Mouse (Mus musculus) small intestine, adult 10 weeks (tissue): ENCODE measurements around the gene Gapt. TPM values are rescaled to one million over a fixed set of nuclear protein-coding genes. Genes with fewer than 3 reads are reported as not detected.

Source experiments
- polyA plus RNA-seq: library from polyadenylated mRNA; stranded (reverse); fragments of 350-450 nt; fragmentation: Illumina TruSeq; extraction: RNeasy Lipid Tissue Mini Kit (QIAGEN cat#74804); gene quantifications from one replicate; pipeline ENCODE4 v1.2.3, GENCODE M21; 2014; ENCODE audit warnings: low replicate concordance

Gene Gapt
- polyA plus RNA-seq, result 1.6 TPM

GRCm38 (mm10) chr13:110356941-110357340 lies at the start of gene Gapt:
TSS of gene Gapt (minus strand) at chr13:110357199.

DNA sequence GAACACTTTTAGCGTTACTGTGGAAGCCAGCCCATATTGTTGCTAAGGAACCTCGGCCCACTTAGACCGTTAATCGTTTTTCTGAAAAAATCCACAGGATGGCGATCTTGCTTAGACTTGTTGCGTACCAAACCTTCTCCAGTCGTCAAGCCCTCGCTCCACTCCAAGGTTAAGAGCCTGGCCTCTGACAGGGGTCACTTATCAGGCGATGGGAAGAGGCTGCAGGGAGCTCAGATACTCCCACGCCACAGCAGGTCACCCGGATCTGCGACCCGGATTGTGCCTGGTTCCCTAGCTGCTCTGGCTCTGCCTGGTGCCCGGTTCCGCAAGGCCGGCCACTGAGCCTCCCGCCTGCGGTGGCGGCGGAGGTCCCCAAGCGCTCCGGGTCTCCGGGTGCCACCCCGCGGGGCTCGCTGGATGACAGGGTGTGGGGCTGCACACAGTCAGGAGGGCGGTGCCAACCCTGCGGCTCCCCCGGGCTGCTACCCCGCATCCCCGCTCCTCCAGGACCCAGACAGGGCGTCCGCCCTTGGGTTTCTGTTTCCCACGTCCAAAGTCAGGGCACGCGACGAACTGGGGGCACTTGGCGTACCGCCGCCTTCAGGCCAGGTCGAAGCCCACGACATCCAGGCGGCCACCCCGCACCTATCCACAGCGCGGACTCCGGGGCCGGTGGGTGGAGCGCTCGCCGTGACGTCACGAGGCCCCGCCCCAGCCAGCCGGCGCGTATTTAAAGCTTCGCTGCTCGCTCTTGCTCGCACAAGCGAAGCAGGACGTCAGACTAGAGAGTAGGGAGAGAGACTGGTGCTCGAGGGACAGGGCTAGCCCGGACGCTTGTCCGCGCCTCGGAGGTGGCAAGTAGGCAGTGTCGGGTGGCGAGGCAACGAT lies 37.5 kb upstream of the Gapt start, which contains the start of gene Plk2:
TSS of gene Plk2 (plus strand) at position 756 of the 888 bp plus-strand sequence.

Other genes starting within 250 kb of the Gapt start
- gene Rab3c, start 76.2 kb downstream of the Gapt start, polyA plus RNA-seq, result 4.9 TPM
- gene Plk2, start 37.8 kb upstream of the Gapt start, polyA plus RNA-seq, result 9.2 TPM